Mouse (Mus musculus): ENCODE measurements around the gene Fam47e.
A peak's percentile ranks its signal among the peaks of the same experiment; 100 is the strongest.
"Not testable (repeated sequence)": the region's sequence is repeated elsewhere in the genome, so short reads cannot be mapped to it uniquely, and the experiment has no call there.

The Fam47e gene

GRCm38 (mm10) chr5:92554891-92555511 lies at the start of gene Fam47e:
Fam47e (plus strand) TSS chr5:92555069.
- DNase-seq = peak; percentile 20

GRCm38 (mm10) chr5:92505402-92505865 lies 49.4 kb upstream of the Fam47e start:
- peak; percentile 97 for DNase-seq

- DNase-seq = peak; percentile 53
Observed at GRCm38 (mm10) chr5:92506301-92506729, 48.6 kb upstream of the Fam47e start.

GRCm38 (mm10) chr5:92506733-92507132 lies 48.1 kb upstream of the Fam47e start, which contains the start of gene Scarb2:
Scarb2 (minus strand) TSS chr5:92506833.
- DNase-seq = no peak

- DNase-seq = no peak
Observed at GRCm38 (mm10) chr5:92508853-92509252, 46.0 kb upstream of the Fam47e start.

- DNase-seq = no peak
Observed at GRCm38 (mm10) chr5:92511256-92511655, 43.6 kb upstream of the Fam47e start.

GRCm38 (mm10) chr5:92512066-92512465 lies 42.8 kb upstream of the Fam47e start:
- no peak for DNase-seq

- DNase-seq = not testable (repeated sequence)
Observed at GRCm38 (mm10) chr5:92521131-92521530, 33.7 kb upstream of the Fam47e start.

GRCm38 (mm10) chr5:92524821-92525258 lies 30.0 kb upstream of the Fam47e start:
- DNase-seq = peak; percentile 80

- DNase-seq = no peak
Observed at GRCm38 (mm10) chr5:92539698-92540097, 15.2 kb upstream of the Fam47e start.

GRCm38 (mm10) chr5:92552611-92553010 lies 2.3 kb upstream of the Fam47e start:
- no peak for DNase-seq

GRCm38 (mm10) chr5:92553939-92554338 lies 930 bp upstream of the Fam47e start:
- no peak for DNase-seq

GRCm38 (mm10) chr5:92554443-92554842 lies 426 bp upstream of the Fam47e start:
- no peak for DNase-seq

GRCm38 (mm10) chr5:92555905-92556304 lies 1.0 kb downstream of the Fam47e start:
- DNase-seq = no peak

GRCm38 (mm10) chr5:92557508-92557907 lies 2.6 kb downstream of the Fam47e start:
- no peak for DNase-seq

GRCm38 (mm10) chr5:92560201-92560600 lies 5.3 kb downstream of the Fam47e start:
- no peak for DNase-seq

- DNase-seq = no peak
Observed at GRCm38 (mm10) chr5:92562002-92562401, 7.1 kb downstream of the Fam47e start.

- DNase-seq = no peak
Observed at GRCm38 (mm10) chr5:92571232-92571631, 16.4 kb downstream of the Fam47e start.

GRCm38 (mm10) chr5:92579559-92579958 lies 24.7 kb downstream of the Fam47e start:
- no peak for DNase-seq

GRCm38 (mm10) chr5:92585932-92586331 lies 31.1 kb downstream of the Fam47e start:
- DNase-seq = no peak

- DNase-seq = no peak
Observed at GRCm38 (mm10) chr5:92595026-92595425, 40.2 kb downstream of the Fam47e start.

GRCm38 (mm10) chr5:92596865-92597264 lies 42.0 kb downstream of the Fam47e start:
- DNase-seq = no peak

GRCm38 (mm10) chr5:92599030-92599429 lies 44.2 kb downstream of the Fam47e start:
- DNase-seq = peak; percentile 6

GRCm38 (mm10) chr5:92602691-92603690 lies 48.1 kb downstream of the Fam47e start, which contains the start of gene Stbd1:
Stbd1 (plus strand) TSS chr5:92603041.
- no peak for DNase-seq

All from layer of hippocampus, adult 9-11 months (tissue).